Mouse (Mus musculus): ENCODE measurements around the gene Fam118b.

GRCm38 (mm10) chr9:35217963-35218362 is 49.6 kb downstream of the Fam118b start:
- no peak for TF ChIP-seq CHD2 (IDR thresholded peaks at IDR 0.05; ENCODE audit: low read length)
- TF ChIP-seq POLR2A (IDR thresholded peaks at IDR 0.05; ENCODE audit: low read depth, low read length) = no peak
- no peak for TF ChIP-seq CTCF (conservative IDR thresholded peaks at IDR 0.05 in 1 of 2, IDR thresholded peaks at IDR 0.05 in 1 of 2; ENCODE audit: low read depth in 2 of 2, low read length in 2 of 2)
- TF ChIP-seq IRF4 (IDR thresholded peaks at IDR 0.05; ENCODE audit: low read depth, low read length) = no peak
- no peak for TF ChIP-seq MAX (IDR thresholded peaks at IDR 0.05; ENCODE audit: low read length)
- TF ChIP-seq E2F4 (IDR thresholded peaks at IDR 0.05; ENCODE audit: insufficient replicate concordance, low read depth, low read length) = no peak
- no peak for TF ChIP-seq MAFK (IDR thresholded peaks at IDR 0.05; ENCODE audit: insufficient replicate concordance, low read length)
- no peak for TF ChIP-seq ZKSCAN1 (IDR thresholded peaks at IDR 0.05; ENCODE audit: borderline replicate concordance, low read depth, low read length)
- TF ChIP-seq SIN3A (IDR thresholded peaks at IDR 0.05; ENCODE audit: low read length) = no peak
- TF ChIP-seq ETS1 (conservative IDR thresholded peaks at IDR 0.05; ENCODE audit: low read depth, low read length) = no peak
- no peak for TF ChIP-seq BHLHE40 (IDR thresholded peaks at IDR 0.05; ENCODE audit: low read depth, low read length)
- no peak for TF ChIP-seq MEF2A (IDR thresholded peaks at IDR 0.05; ENCODE audit: borderline replicate concordance, low read depth, low read length)

All from CH12.LX (cell line).